Mouse (Mus musculus) c-Kit-positive CD71-positive TER-119-negative erythroid progenitor cells, embryonic 14.5 days (primary cell): ENCODE data around the gene Fam227b.

ENCODE experiments used
- DNase-seq: peaks from one replicate; pipeline ENCODE4 v3.0.0-alpha.2; 2013; ENCODE audit warnings: low read depth

Fam227b gene

DNA sequence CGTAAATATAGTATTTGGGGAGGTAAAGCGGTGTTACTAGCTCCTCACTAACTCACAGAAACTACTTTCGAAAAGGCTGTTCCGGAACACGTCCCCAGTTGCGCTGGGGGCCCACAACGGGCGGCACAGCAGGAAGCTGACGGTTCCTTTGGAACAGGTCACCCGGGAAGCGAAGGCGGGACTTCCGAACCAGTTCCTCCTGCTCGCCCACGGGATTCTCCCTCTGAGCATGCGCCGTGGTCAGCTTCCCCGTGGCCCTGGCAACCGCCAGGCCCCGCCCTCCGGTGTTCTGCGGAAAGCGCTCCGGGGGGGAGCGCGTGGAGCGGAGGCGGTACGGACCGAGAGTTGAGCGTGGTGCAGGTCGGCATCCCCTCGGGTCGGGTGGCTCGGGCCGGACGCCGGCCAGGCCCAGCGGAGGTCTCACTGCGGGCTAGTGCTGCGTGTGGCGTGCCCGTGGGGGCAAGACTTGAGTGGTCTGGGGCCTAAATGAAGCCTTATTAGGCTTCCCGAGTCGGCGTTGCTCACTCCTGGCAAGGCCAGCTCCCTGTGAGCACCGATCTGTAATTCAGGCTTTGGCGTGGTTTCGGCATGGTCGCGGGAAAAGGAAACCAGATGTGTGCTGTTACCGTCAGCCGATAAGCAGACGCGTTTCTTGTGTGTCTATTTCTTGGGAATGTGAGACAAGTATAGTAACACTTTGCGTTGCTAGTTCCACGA, at the start of gene Fam227b, which contains the start of gene Dtwd1:
TSS of gene Fam227b (minus strand) at position 150 of the 717 bp plus-strand sequence.
TSS of gene Dtwd1 (plus strand) at position 287 of the 717 bp plus-strand sequence.
- DNase-seq: peak; percentile 94

DNA sequence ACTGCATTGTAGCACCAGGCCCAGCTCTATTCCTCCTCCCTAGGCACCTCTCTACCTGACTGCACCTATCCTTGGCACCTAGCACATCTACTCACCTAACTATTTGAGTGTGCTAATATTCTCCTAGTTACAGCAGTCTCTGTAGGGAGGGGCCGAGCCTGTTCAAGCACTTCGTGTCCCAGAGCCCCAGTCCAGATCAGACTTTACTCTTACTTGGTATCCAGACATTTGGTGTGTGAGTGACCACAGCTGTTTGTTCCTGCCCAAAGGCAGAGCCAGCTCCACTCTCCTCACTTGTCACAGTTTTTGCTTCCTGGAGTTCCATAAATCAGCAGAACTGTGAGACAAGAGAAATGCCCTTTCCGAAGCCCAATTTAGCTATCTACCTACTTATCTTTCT, 47.2 kb upstream of the Fam227b start:
- no peak for DNase-seq

DNA sequence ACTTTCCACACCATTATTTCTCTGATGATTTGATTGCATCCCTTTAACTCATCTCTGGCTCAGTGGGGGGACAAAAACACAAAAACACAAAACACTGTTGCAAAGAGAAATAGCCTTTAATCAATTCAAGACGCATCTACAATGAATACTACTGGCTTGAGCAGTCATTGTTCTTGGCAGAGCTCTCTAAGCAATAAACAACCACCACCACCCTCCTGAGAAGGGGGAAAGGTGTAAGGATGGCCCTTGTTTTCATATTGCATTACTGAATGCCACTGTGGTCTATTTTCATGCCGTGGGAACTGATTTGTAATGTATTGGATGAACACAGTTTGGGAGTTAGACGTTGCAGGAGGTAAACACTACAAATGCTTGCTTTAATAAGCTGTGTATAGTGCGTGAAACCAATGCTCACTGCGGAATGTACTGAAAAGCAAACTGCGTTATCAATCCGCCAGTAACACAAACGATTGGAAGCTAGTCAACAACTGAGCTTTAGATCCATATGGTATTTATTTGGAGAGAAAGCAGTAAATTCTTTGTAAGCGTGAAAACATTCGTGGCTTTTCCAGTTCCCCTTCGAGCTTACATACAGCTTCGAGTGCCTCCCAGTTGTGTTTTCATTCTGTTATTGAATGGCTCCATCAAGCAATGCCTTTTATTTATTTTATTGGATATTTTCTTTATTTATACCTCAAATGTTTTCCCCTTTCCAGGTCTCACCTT, 44.0 kb upstream of the Fam227b start:
- DNase-seq: no peak

DNA sequence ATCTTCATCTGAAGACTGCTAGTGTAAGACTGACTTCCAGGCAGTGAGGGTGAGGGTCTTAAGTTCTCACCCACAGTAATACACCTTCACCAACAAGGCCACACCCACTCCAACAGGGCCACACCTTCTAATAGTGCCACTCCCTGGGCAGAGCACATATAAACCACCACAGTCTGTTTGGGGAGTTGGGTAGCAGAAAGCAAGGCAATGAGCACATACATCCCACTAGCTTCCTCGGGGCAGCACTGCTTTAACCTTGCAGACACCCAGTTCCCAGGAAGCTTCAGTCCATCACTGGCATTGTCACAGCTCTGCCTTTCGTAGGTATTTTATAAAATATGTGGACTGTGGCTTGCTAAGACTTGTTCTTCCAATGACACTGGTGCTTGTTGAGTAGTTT, 40.3 kb upstream of the Fam227b start:
- DNase-seq: no peak

DNA sequence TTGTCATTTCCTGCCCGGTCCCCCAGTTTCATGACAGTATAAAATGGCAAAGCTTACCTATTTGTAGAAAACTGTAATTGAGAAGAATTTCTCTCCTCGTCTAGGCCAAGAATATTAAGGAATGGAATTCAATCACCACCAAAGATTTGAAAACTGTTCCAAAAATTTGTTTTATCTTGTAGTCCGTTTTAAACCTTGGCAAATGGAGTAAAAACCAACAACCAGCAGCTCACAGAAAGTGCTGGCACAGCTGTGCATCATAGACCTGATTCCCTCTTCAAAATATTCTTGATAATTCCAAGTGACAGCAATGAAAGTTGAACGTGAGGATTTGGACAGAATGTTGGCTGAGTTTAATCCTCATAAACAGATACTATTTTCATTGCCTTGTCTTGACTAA, 39.5 kb upstream of the Fam227b start:
- DNase-seq: no peak

DNA sequence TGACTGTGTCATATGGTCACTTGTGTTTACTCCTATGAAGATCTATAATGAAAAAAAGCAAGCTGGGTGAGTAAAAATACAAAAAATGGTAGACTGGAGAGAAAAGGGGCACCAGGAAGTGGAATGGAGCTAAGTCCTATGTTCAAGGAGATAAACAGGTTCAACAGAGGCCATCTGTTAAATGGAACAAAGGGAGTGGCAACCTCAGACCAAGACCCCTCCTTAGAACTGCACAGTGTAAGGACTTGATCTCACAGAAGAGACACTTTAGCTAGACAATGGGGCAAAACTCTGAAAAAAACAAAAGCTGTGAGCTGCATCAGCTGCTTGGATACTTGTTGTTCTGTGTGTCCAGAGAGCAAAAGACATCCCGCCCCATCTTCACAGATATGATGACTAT, 19.6 kb upstream of the Fam227b start:
- no peak for DNase-seq

DNA sequence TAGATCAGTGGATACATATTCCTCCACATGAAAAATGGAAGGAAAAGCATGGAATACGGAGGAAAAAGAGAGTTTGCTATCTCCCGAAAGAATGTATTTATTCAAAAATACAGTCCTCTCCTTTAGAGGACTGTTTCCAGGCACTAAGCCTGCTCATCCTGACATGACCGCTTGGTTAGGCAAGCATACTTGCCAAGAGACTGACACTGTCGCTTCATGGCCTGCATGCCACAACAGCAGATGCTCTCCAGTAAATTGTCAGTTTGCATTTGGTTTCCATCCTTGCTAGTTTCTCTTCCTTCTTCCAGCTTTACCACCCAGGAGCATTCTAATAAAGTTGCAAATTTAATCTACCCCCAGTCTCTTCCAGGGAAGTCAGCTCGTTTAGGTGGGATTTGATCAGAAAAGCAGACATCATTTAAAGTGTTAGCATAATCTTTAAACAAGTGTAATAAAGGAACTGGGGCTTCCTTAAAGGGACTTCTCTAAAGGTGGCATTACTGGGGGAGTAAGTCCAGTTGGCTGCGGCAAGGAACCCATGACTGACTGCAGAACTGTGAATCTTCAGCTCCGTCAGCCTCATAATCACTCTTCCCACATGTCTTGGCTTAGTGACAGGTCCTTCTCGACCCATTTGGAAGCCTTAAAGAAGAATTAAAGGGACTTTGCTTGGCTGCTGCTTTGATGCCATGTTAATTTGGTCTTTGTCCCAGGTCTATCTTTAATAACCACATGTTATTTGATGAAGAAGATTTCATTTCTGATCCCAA, 15.2 kb upstream of the Fam227b start:
- no peak for DNase-seq

DNA sequence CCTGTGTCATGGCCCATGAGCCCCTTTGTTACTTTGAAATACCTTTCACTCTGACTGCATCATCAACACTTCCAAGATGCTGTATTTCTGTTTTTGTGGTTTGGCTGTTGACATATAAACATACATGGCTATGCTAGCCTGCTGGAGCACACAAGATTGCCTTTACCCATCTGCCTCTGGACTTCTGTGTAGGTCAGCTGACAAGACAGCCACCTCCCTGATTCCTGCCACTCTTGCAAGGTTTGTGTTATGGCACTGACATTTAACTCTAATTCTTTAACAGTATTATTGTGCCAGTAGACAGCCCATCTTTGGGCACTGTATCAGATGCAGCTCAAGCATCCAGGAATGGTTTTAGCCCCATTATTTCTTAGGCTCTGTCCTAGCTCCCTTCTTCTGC, 14.5 kb upstream of the Fam227b start:
- no peak for DNase-seq

DNA sequence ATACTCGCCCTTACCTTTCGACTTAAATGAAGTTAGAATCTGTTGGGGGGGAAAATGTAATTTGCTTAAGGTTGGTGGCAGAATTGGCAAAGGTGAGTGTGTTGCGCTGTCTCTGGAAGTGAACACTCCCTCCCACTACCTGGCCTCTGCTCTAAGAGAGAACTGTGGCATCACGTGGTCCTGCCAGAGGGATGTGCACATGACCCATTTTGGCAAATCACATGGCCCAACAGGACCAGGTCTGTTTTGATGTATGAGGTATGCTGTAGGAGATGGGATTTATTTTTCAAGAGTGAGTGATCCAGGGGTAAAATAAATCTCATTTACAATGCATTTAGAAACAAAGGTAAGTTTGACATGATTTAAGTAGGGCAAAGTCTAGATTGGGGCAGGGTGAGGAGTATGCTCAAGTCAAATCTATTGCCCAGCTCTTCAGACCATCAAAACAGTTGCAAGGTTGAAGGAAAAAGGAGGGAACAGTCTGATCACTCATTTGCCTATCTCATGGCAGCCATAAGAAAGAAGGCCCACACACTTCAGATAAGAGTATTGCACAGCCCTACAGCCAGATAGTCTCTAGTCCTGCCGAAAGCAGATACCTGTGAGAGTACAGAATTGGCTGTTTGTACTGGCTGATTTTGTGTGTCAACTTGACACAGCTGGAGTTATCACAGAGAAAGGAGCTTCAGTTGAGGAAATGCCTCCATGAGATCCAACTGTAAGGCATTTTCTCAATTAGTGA, 13.6 kb upstream of the Fam227b start:
- DNase-seq: peak; percentile 70

DNA sequence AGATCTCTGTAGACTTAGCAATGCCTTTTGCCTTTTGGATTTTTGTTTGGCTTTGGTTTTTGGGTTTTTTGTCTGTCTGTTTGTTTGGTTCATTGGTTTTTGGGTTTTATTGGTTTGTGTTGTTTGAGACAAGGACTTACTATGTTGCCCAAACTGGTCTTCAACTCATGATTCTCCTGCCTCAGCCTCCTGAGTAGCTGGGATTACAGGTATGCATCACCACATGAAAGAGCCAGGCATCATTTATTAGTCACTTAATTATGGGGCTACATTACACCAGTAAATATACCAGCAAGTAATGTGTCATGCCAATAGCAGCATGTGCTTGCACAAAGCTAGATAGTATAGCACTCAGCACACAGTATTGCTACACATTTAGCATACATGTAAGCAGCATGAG, 4.1 kb downstream of the Fam227b start:
- DNase-seq: no peak

DNA sequence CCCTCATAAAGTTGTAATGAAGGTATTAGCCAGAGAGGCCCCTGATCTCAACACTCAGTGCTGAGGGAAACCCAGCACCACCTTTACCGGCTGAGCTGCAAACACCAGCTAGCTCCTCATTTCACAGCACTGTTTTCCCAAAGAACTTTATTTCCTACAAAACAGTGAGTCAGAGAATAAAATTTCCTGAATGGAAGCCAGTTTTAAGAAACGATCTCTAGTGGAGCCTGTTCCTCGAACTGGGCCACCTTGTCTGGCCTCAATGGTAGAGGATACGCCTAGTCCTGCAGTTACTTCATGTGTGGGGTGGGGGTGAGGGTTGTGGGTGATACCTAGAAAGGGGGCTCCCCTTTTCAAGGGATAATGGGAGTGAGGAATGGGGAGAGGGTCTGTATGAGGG, 57.2 kb downstream of the Fam227b start:
- no peak for DNase-seq

DNA sequence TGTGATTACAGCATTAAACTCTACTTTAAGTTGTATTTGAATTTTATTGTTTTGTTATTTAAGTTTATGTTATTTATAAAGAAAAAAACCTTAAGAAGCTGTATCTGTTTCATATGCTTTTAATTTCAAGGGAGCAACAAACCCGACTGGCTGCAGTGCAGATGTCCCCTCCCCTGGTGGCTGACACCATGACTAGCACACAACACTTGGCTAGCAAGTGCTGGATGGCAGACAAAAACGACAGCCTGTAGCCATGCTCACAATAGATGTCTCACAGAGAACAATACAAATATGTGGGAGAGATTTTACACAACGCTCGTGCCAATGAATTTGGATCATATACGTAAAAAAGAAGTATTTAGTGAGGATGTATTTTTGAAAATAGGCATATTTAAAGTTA, 61.4 kb downstream of the Fam227b start:
- no peak for DNase-seq

DNA sequence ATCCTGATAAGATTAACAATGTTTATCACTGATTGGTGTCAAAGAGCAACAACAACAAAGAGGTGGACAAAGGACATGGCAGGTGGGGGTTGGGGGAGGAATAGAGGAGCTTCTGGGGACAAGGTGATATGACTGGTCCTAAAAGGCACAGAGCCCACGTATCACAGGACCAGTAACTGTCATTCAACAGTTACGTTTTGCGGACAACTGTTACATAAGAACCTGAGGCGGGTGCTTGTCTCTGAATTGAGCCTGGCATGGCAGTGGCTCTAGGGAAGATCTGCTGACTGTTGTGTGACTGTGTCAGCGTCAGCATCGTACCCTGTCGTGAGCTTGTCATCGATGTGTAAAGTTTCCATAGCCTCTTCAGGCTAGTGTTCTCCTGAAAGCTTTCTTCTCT, 65.6 kb downstream of the Fam227b start:
- DNase-seq: no peak

DNA sequence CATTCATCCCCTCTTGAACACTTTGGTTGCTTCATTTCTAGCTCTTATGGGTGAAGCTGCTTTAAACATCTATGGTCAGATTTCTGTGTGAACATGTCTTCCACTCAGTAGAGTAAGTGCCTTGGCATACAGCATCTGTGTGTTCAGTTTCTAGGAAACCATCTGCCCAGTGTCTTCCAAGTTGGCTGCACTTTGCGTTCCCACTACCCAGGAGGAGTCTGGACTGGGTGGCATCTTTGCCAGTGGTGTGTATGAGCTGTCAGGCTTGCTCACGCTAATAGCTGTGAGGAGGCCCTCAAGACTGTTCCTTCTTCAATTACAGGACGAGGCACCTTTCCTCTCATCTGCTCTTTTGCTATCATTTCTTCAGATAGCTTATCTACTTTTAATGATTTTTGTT, 67.5 kb downstream of the Fam227b start:
- DNase-seq: no peak

DNA sequence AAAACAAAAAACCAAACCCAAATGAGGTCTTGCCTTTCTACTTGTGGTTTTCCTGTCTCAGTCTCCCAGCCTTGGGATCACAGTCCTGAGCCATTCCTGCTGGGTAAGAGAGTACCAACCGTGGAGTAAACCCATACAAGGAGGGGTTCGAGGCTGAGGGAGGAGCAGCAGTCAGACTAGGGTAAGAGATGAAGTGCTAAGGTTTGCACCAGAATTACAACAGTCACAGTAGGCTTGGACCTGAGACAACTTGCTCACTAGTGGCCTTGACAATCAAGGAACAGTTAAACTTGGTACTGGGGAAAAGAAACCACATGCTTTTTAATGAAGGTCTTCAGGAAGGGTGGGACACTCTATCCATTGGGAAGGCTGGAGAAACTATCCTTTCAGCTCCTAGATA, 72.7 kb downstream of the Fam227b start:
- DNase-seq: no peak

DNA sequence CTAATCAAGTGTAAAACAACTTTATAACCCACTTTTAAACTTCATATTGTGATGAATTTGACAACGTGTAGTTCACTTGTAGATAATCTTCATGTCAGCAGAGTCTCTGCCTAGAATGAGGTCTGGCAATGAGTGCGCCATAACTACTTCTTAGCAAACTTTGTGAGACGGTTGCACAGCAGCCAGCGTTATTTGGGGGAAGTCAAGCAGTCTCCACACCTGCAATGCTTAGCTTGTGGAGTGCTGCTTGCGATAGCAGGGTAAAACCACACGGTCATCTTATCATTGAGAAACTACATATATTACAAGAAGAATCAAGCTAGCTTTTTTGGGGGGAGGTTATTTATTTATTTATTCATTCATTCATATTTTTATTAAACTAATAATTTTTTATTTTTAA, 75.3 kb downstream of the Fam227b start:
- no peak for DNase-seq

DNA sequence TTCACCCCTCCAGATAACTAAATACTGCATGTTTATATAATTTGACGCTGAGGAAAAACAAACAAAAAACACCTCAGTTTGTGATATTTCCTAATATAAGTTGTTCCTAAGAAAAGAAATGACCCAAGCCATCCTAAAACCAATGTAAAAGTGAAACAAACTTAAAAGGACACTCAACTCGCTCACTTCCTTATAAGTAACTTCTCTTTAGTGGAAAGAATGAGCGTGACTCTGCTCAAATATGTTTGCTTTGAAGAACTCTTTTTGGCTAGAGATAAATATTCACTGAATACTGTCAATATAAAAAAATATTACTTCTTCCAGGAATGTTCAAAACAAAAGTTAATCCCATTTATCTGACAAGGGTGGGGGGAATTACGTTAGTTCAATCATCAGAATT, 78.1 kb downstream of the Fam227b start:
- no peak for DNase-seq

DNA sequence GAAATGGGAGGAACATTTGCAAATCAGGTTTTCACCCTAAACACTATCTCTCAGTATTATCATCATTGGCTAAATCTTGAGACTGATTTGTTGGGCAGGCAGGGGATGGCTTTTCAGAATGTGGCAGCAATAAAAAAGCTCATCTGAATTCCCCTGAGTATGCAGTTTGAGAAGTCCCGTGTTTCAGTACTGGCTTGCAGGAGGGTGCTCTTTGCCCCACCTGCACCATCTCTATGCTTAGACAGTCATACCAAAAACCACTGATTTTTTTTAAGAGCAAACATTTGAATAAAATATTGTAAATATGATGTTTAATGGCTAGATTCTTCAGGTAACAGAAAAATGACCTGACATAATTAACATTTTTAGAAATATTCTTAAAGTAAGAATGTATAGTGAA, 82.1 kb downstream of the Fam227b start:
- DNase-seq: no peak

DNA sequence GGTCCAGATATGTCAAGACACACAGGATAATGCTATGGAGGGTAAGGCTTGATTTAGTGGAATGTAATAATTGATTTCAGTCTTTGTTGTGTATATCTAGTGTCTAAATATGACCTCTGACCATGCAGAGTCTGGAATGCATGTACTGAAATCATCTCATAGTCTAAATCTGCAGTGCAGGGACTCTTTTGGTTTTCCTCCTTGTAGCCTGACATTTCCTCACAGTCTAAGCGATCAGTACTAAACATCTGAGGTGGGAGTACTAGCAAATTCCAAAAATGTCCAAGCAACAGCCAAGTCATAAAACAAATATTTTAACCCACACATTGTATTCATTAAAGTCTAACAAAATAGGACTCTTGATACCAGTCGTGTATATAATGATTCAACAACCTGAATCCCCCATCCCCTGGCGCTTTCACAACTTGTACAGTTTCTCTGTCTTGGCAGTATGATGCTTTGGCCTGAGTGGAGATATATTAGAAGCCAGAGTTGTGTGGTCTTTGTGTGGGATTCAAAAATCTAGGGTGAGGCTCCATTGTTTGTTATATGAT, 86.4 kb downstream of the Fam227b start:
- DNase-seq: no peak

DNA sequence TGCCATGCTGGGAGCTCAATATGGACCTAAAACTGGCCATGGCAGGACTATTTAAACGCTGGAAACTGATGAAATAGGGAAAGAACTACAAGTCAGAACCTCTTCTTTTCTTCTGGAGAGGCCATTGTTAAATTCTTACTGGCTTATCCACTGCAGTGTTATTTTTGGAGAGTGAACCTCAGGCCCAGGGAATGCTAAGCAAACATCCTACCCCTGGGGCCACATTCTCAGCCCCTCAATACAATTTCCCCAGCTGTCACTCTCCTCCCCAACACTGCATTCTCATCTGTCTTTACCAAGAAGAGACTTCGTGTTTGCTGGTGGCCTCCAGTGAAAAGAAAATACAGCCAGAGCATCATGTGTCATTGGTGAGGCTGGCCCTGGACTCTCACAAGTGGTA, 87.0 kb downstream of the Fam227b start:
- DNase-seq: no peak

DNA sequence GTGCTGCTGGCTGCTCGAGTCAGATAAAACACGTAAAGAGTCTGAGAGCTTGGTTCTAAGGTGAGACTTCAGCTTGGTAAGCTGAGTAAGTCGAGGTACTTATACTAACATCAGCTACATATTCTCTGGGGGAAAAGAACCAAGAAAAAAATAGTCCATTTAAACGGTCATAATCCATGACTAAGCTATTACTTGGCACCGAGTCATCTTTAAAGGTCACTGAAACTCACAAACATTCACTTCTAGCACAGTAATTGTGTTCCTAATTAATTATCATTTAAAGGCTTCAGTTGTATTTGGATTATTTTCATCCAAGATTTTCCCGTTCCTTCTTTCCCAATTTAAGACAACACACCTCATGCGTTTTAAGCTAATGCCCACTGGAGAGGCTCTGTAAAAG, 88.9 kb downstream of the Fam227b start:
- no peak for DNase-seq
